Mouse (Mus musculus) neural tube, embryonic 13.5 days (tissue): ENCODE measurements around the gene Prdm10. TPM values are rescaled to one million over a fixed set of nuclear protein-coding genes. Genes with fewer than 3 reads are reported as not detected.

Source experiments
- ATAC-seq: fragments of 200-750 bp; cut with Nextera tagmentation; 2 replicates; pipeline ENCODE4 v1.8.0; 2017; ENCODE audit warnings: low read depth, mild to moderate bottlenecking, moderate TSS enrichment, moderate library complexity
- H3K27ac ChIP-seq: fragments of 300-500 bp; sonication (generic); replicated peaks from 2 replicates; pipeline ENCODE4 v1.5.1; 2015; ENCODE audit warnings: moderate library complexity, mild to moderate bottlenecking, inconsistent platforms
- H3K27me3 ChIP-seq: fragments of 300-500 bp; sonication (generic); 2 replicates; pipeline ENCODE4 v1.6.1; 2015; ENCODE audit warnings: mild to moderate bottlenecking, inconsistent platforms
- H3K36me3 ChIP-seq: fragments of 300-500 bp; sonication (generic); 2 replicates; pipeline ENCODE4 v1.6.1; 2015; ENCODE audit warnings: mild to moderate bottlenecking, inconsistent platforms
- H3K4me1 ChIP-seq: fragments of 300-500 bp; sonication (generic); replicated peaks from 2 replicates; pipeline ENCODE4 v1.6.1; 2015; ENCODE audit warnings: inconsistent platforms
- H3K4me2 ChIP-seq: fragments of 300-500 bp; sonication (generic); 2 replicates; pipeline ENCODE4 v1.6.1; 2015; ENCODE audit warnings: inconsistent platforms, mild to moderate bottlenecking, moderate library complexity
- H3K4me3 ChIP-seq: fragments of 300-500 bp; sonication (generic); 2 replicates; pipeline ENCODE4 v1.5.1; 2015; ENCODE audit warnings: mild to moderate bottlenecking, inconsistent platforms
- H3K9ac ChIP-seq: fragments of 300-500 bp; sonication (generic); 2 replicates; pipeline ENCODE4 v1.6.1; 2015; ENCODE audit warnings: moderate library complexity, mild to moderate bottlenecking, inconsistent platforms
- H3K9me3 ChIP-seq: fragments of 300-500 bp; sonication (generic); 2 replicates; pipeline ENCODE4 v1.6.1; 2016; ENCODE audit warnings: inconsistent platforms
- WGBS: fragments of 180-500 bp; shearing (Covaris S2); methylation state at CpG from one replicate; pipeline ENCODE4 v1.1.7; 2015; 5-methylcytosine and 5-hydroxymethylcytosine counted together
- polyA plus RNA-seq: library from polyadenylated mRNA; unstranded; fragments of >200 nt; fragmentation: Nextera tagmentation; extraction: Ambion mirVana; gene quantifications from 2 replicates; pipeline ENCODE4 v1.2.1, GENCODE M21; 2015

Gene Prdm10
- polyA plus RNA-seq, 1 experiment from 2014 or later = 6.1 TPM

GRCm38 (mm10) chr9:31247447-31248220, 32.7 kb upstream of the Prdm10 start:
- H3K9ac ChIP-seq = no peak overlapping the region
- H3K4me1 ChIP-seq = peaks cover 9% of the 10 kb centered on the region
- no peaks in the 10 kb centered on the region for H3K27me3 ChIP-seq
- H3K4me3 ChIP-seq = no peak overlapping the region
- no peak overlapping the region for H3K4me2 ChIP-seq
- no peak overlapping the region for H3K27ac ChIP-seq
- ATAC-seq = no peak
- 73% methylated on average over 8 of the region's 8 CpGs for WGBS
- no peaks in the 10 kb centered on the region for H3K36me3 ChIP-seq
- no peaks in the 10 kb centered on the region for H3K9me3 ChIP-seq

- 83% methylated on average over 10 of the region's 10 CpGs for WGBS
These were observed 28.0 kb upstream of the Prdm10 start for GRCm38 (mm10) chr9:31252182-31252799.

GRCm38 (mm10) chr9:31253311-31253734, 27.0 kb upstream of the Prdm10 start:
- H3K9me3 ChIP-seq = no peaks in the 10 kb centered on the region
- H3K4me1 ChIP-seq = no peaks in the 10 kb centered on the region
- H3K4me3 ChIP-seq = no peak overlapping the region
- no peaks in the 10 kb centered on the region for H3K27me3 ChIP-seq
- no peak for ATAC-seq
- H3K9ac ChIP-seq = no peak overlapping the region
- no peaks in the 10 kb centered on the region for H3K36me3 ChIP-seq
- peak overlapping the region; percentile 11; the same call in 1 of the 2 replicates for H3K4me2 ChIP-seq
- no peak overlapping the region for H3K27ac ChIP-seq
- 64% methylated on average over 10 of the region's 10 CpGs for WGBS

More at GRCm38 (mm10) chr9:31252182-31252799, 28.0 kb upstream of the Prdm10 start:
- no peak overlapping the region for H3K4me2 ChIP-seq
- H3K9ac ChIP-seq = no peak overlapping the region
- H3K27me3 ChIP-seq = no peaks in the 10 kb centered on the region
- no peak for ATAC-seq
- H3K9me3 ChIP-seq = no peaks in the 10 kb centered on the region
- no peaks in the 10 kb centered on the region for H3K36me3 ChIP-seq
- H3K27ac ChIP-seq = no peak overlapping the region
- H3K4me1 ChIP-seq = no peaks in the 10 kb centered on the region
- H3K4me3 ChIP-seq = no peak overlapping the region

GRCm38 (mm10) chr9:31253866-31254696, 26.3 kb upstream of the Prdm10 start:
- ATAC-seq = no peak
- Histone ChIP-seq H3K4me3 (no peak overlapping the region), H3K9ac (no peak overlapping the region), H3K36me3 (no peaks in the 10 kb centered on the region), H3K9me3 (no peaks in the 10 kb centered on the region), H3K27me3 (no peaks in the 10 kb centered on the region), H3K4me1 (no peaks in the 10 kb centered on the region), H3K27ac (no peak overlapping the region), H3K4me2 (no peak overlapping the region)
- WGBS = 61% methylated on average over 11 of the region's 11 CpGs

DNA sequence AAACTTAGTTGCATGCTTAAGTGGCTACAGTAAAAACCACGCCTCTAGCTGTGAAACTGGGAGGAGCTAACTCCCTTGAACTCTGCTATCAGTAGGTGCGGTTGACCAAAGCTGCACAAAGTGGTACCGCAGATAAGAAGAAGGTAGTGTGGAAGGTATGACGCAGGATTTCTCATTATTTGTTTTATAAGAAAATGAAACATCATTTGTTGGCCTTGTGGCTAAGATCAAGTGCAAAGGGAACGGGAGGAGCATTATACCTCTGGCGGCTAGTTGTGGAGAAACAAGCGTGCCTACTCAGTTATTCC, 25.7 kb upstream of the Prdm10 start:
- ATAC-seq = no peak
- WGBS = 94% methylated on average over 7 of the region's 7 CpGs

DNA sequence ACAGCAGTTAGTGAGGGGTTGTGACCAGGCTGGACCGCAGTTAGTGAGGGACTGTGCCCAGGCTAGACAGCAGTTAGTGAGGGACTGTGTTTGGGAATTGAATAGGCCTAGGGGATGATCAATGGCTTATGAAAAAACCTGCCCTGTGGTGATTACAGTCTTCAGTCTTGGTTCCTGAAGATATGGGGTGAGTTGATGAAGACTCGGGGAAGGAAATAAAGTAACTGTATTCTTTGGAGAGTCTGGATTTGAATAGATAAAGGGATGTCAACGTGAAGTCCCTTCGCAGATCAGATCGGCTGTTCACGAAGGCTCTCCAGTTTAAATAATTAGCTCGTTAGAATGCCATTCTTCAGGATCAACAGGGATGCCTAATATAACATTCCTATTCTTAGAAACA, 24.4 kb upstream of the Prdm10 start:
- Histone ChIP-seq H3K27ac (no peak overlapping the region), H3K4me2 (no peak overlapping the region), H3K4me3 (no peak overlapping the region), H3K36me3 (no peaks in the 10 kb centered on the region), H3K9ac (no peak overlapping the region), H3K4me1 (no peaks in the 10 kb centered on the region; the same call in 1 of the 2 replicates), H3K9me3 (no peaks in the 10 kb centered on the region), H3K27me3 (no peaks in the 10 kb centered on the region)
- WGBS = 84% methylated on average over 7 of the region's 7 CpGs
- no peak for ATAC-seq

More for the DNA sequence above, 25.7 kb upstream of the Prdm10 start:
- no peaks in the 10 kb centered on the region for H3K36me3 ChIP-seq
- no peaks in the 10 kb centered on the region for H3K4me1 ChIP-seq
- H3K9ac ChIP-seq = no peak overlapping the region
- H3K9me3 ChIP-seq = no peaks in the 10 kb centered on the region
- no peak overlapping the region for H3K27ac ChIP-seq
- no peaks in the 10 kb centered on the region for H3K27me3 ChIP-seq
- H3K4me3 ChIP-seq = no peak overlapping the region
- no peak overlapping the region for H3K4me2 ChIP-seq

GRCm38 (mm10) chr9:31258237-31258636, 22.1 kb upstream of the Prdm10 start:
- H3K9me3 ChIP-seq = no peaks in the 10 kb centered on the region
- H3K36me3 ChIP-seq = no peaks in the 10 kb centered on the region
- no peaks in the 10 kb centered on the region for H3K27me3 ChIP-seq
- ATAC-seq = no peak
- 80% methylated on average over 3 of the region's 3 CpGs for WGBS
- no peak overlapping the region for H3K9ac ChIP-seq
- H3K4me1 ChIP-seq = no peaks in the 10 kb centered on the region; the same call in 1 of the 2 replicates
- no peak overlapping the region for H3K27ac ChIP-seq
- no peak overlapping the region for H3K4me2 ChIP-seq
- H3K4me3 ChIP-seq = no peak overlapping the region

DNA sequence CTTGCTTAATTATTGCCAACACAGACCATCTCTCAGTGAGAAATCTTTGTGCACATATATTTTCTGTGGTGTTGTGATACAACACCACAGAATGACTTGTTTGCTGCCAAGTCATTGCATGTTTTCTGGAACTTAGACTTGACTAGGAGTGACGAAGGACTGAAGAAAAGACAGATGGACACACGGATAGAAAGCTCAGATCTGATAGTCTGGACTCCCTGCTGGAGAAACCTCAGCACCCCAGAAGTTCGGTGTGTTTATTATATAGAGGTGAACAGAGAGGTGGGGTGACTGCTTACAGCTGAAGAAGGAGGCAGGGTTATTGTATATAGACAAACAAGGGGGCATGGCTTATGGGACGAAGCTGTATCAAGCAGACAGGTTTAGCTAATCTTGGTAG, 20.1 kb upstream of the Prdm10 start:
- no peak overlapping the region for H3K4me3 ChIP-seq
- H3K9me3 ChIP-seq = no peaks in the 10 kb centered on the region
- H3K9ac ChIP-seq = no peak overlapping the region
- no peaks in the 10 kb centered on the region for H3K27me3 ChIP-seq
- no peaks in the 10 kb centered on the region; the same call in 1 of the 2 replicates for H3K4me1 ChIP-seq
- no peak overlapping the region for H3K4me2 ChIP-seq
- WGBS = 56% methylated on average over 4 of the region's 4 CpGs
- no peak overlapping the region for H3K27ac ChIP-seq
- H3K36me3 ChIP-seq = no peaks in the 10 kb centered on the region
- no peak for ATAC-seq

GRCm38 (mm10) chr9:31262226-31263105, 17.9 kb upstream of the Prdm10 start:
- H3K4me3 ChIP-seq = no peak overlapping the region
- no peak overlapping the region for H3K4me2 ChIP-seq
- no peaks in the 10 kb centered on the region for H3K36me3 ChIP-seq
- H3K4me1 ChIP-seq = peaks cover 15% of the 10 kb centered on the region
- no peaks in the 10 kb centered on the region for H3K27me3 ChIP-seq
- ATAC-seq = no peak
- no peaks in the 10 kb centered on the region for H3K9me3 ChIP-seq
- H3K27ac ChIP-seq = no peak overlapping the region
- no peak overlapping the region for H3K9ac ChIP-seq
- 57% methylated on average over 4 of the region's 4 CpGs for WGBS

DNA sequence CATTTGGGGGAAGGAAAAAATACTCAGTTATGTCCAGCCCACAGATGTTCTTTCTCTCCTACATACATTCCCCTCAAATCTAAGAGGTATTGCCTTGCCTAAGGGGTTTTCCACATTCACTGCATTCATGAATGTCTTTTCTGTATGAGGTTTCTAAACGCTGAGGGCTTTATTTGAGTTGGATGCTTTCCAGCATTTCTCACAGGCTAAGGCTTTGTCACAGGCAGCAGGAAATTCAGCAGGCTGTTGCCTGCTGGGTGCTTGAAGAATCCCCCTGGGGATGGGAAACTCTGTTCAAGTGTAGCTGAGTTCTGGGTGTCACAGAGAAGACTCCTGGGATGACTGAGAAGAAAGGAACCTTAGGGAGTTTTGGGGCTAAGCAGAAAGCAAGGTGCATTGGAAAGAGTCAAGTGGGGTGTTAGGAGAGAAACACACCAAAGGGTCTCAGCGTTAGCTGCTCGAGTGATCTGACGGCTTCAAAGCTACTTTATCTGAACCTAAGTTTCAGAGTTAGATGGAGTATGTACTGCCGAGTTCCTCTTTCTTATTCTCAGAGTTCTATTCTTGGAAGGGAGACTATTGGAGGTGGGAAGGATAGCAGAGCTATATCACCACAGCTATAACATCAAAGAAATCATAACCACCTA, 14.2 kb upstream of the Prdm10 start:
- 58% methylated on average over 5 of the region's 5 CpGs for WGBS
- H3K4me3 ChIP-seq = no peak overlapping the region
- H3K4me2 ChIP-seq = no peak overlapping the region
- no peaks in the 10 kb centered on the region for H3K36me3 ChIP-seq
- no peak for ATAC-seq
- no peaks in the 10 kb centered on the region for H3K9me3 ChIP-seq
- no peaks in the 10 kb centered on the region for H3K27me3 ChIP-seq
- peaks cover 15% of the 10 kb centered on the region for H3K4me1 ChIP-seq
- H3K27ac ChIP-seq = peak overlapping the region; percentile 40
- no peak overlapping the region for H3K9ac ChIP-seq
